Mouse (Mus musculus): Measurements from ENCODE around the gene Kcnt1. TPM values are rescaled to one million over a fixed set of nuclear protein-coding genes. Genes with fewer than 3 reads are reported as not detected.

Gene Kcnt1
- polyA plus RNA-seq, 1 experiment from 2014 or later = 0.31 TPM

GRCm38 (mm10) chr2:25888144-25888543 is 24.6 kb downstream of the Kcnt1 start:
- no peak for ATAC-seq
- WGBS = 57% methylated on average over 5 of the region's 5 CpGs
- Histone ChIP-seq H3K9ac (ENCODE audit: low read depth, low read length) (no peak overlapping the region), H3K27me3 (replicated peaks; ENCODE audit: control insufficient read depth, insufficient read depth, low read length) (no peaks in the 10 kb centered on the region), H3K4me1 (ENCODE audit: control insufficient read depth, insufficient read depth, low read length) (no peaks in the 10 kb centered on the region), H3K36me3 (ENCODE audit: control insufficient read depth, insufficient read depth, low read length) (no peaks in the 10 kb centered on the region), H3K4me2 (ENCODE audit: low read depth, low read length) (no peak overlapping the region), H3K9me3 (ENCODE audit: control insufficient read depth, low read length) (no peaks in the 10 kb centered on the region), H3K27ac (ENCODE audit: low read length) (no peak overlapping the region), H3K4me3 (ENCODE audit: low read length) (no peak overlapping the region)

GRCm38 (mm10) chr2:25892440-25892839 is 28.9 kb downstream of the Kcnt1 start:
- no peak for ATAC-seq
- 77% methylated on average over 7 of the region's 7 CpGs for WGBS

GRCm38 (mm10) chr2:25898970-25899369 is 35.4 kb downstream of the Kcnt1 start:
- Histone ChIP-seq H3K4me3 (ENCODE audit: low read length) (no peak overlapping the region), H3K27me3 (replicated peaks; ENCODE audit: control insufficient read depth, insufficient read depth, low read length) (no peaks in the 10 kb centered on the region), H3K4me1 (ENCODE audit: control insufficient read depth, insufficient read depth, low read length) (no peaks in the 10 kb centered on the region), H3K9me3 (ENCODE audit: control insufficient read depth, low read length) (no peaks in the 10 kb centered on the region), H3K9ac (ENCODE audit: low read depth, low read length) (no peak overlapping the region), H3K4me2 (ENCODE audit: low read depth, low read length) (no peak overlapping the region), H3K36me3 (ENCODE audit: control insufficient read depth, insufficient read depth, low read length) (no peaks in the 10 kb centered on the region), H3K27ac (ENCODE audit: low read length) (no peak overlapping the region)
- no peak for ATAC-seq
- 79% methylated on average over 9 of the region's 9 CpGs for WGBS

More at GRCm38 (mm10) chr2:25892440-25892839, 28.9 kb downstream of the Kcnt1 start:
- Histone ChIP-seq H3K27ac (ENCODE audit: low read length) (no peak overlapping the region), H3K36me3 (ENCODE audit: control insufficient read depth, insufficient read depth, low read length) (no peaks in the 10 kb centered on the region), H3K9me3 (ENCODE audit: control insufficient read depth, low read length) (no peaks in the 10 kb centered on the region), H3K9ac (ENCODE audit: low read depth, low read length) (no peak overlapping the region), H3K4me3 (ENCODE audit: low read length) (no peak overlapping the region), H3K4me2 (ENCODE audit: low read depth, low read length) (no peak overlapping the region), H3K27me3 (replicated peaks; ENCODE audit: control insufficient read depth, insufficient read depth, low read length) (no peaks in the 10 kb centered on the region), H3K4me1 (ENCODE audit: control insufficient read depth, insufficient read depth, low read length) (no peaks in the 10 kb centered on the region)

GRCm38 (mm10) chr2:25909872-25910271 is 46.3 kb downstream of the Kcnt1 start:
- Histone ChIP-seq H3K27me3 (replicated peaks; ENCODE audit: control insufficient read depth, insufficient read depth, low read length) (no peaks in the 10 kb centered on the region), H3K27ac (ENCODE audit: low read length) (no peak overlapping the region), H3K9ac (ENCODE audit: low read depth, low read length) (no peak overlapping the region), H3K36me3 (ENCODE audit: control insufficient read depth, insufficient read depth, low read length) (no peaks in the 10 kb centered on the region), H3K9me3 (ENCODE audit: control insufficient read depth, low read length) (no peaks in the 10 kb centered on the region), H3K4me3 (ENCODE audit: low read length) (no peak overlapping the region), H3K4me1 (ENCODE audit: control insufficient read depth, insufficient read depth, low read length) (no peaks in the 10 kb centered on the region), H3K4me2 (ENCODE audit: low read depth, low read length) (no peak overlapping the region)
- WGBS = 77% methylated on average over 12 of the region's 12 CpGs
- ATAC-seq = no peak

- 47% methylated on average over 2 of the region's 2 CpGs for whole genome bisulfite sequencing
- Histone ChIP-seq H3K27me3 (replicated peaks; ENCODE audit: control insufficient read depth, insufficient read depth, low read length) (no peaks in the 10 kb centered on the region), H3K4me1 (ENCODE audit: control insufficient read depth, insufficient read depth, low read length) (no peaks in the 10 kb centered on the region), H3K9ac (ENCODE audit: low read depth, low read length) (no peak overlapping the region), H3K36me3 (ENCODE audit: control insufficient read depth, insufficient read depth, low read length) (no peaks in the 10 kb centered on the region), H3K4me3 (ENCODE audit: low read length) (no peak overlapping the region), H3K9me3 (ENCODE audit: control insufficient read depth, low read length) (no peaks in the 10 kb centered on the region), H3K4me2 (ENCODE audit: low read depth, low read length) (no peak overlapping the region), H3K27ac (ENCODE audit: low read length) (no peak overlapping the region)
- ATAC-seq = no peak
Measured at GRCm38 (mm10) chr2:25913247-25913646, 49.7 kb downstream of the Kcnt1 start.

- no peak overlapping the region for H3K9ac ChIP-seq (ENCODE audit: low read depth, low read length)
- no peak overlapping the region for H3K27ac ChIP-seq (ENCODE audit: low read length)
- H3K9me3 ChIP-seq (ENCODE audit: control insufficient read depth, low read length) = no peaks in the 10 kb centered on the region
- H3K4me2 ChIP-seq (ENCODE audit: low read depth, low read length) = no peak overlapping the region
- 75% methylated on average over 4 of the region's 4 CpGs for WGBS
- no peaks in the 10 kb centered on the region for H3K36me3 ChIP-seq (ENCODE audit: control insufficient read depth, insufficient read depth, low read length)
- ATAC-seq = no peak
- no peaks in the 10 kb centered on the region for H3K4me1 ChIP-seq (ENCODE audit: control insufficient read depth, insufficient read depth, low read length)
- no peaks in the 10 kb centered on the region for H3K27me3 ChIP-seq (replicated peaks; ENCODE audit: control insufficient read depth, insufficient read depth, low read length)
- H3K4me3 ChIP-seq (ENCODE audit: low read length) = no peak overlapping the region
Measured at GRCm38 (mm10) chr2:25914201-25914600, 50.7 kb downstream of the Kcnt1 start.

GRCm38 (mm10) chr2:25914821-25915220 is 51.3 kb downstream of the Kcnt1 start:
- no peak overlapping the region for H3K27ac ChIP-seq (ENCODE audit: low read length)
- no peaks in the 10 kb centered on the region for H3K9me3 ChIP-seq (ENCODE audit: control insufficient read depth, low read length)
- no peaks in the 10 kb centered on the region for H3K27me3 ChIP-seq (replicated peaks; ENCODE audit: control insufficient read depth, insufficient read depth, low read length)
- no peak overlapping the region for H3K4me2 ChIP-seq (ENCODE audit: low read depth, low read length)
- H3K9ac ChIP-seq (ENCODE audit: low read depth, low read length) = no peak overlapping the region
- H3K4me1 ChIP-seq (ENCODE audit: control insufficient read depth, insufficient read depth, low read length) = 0 out of 2 replicates have a peak, but pooled peaks cover 2% of the 10 kb centered on the region
- no peak overlapping the region for H3K4me3 ChIP-seq (ENCODE audit: low read length)
- H3K36me3 ChIP-seq (ENCODE audit: control insufficient read depth, insufficient read depth, low read length) = no peaks in the 10 kb centered on the region
- no peak for ATAC-seq
- WGBS = 85% methylated on average over 5 of the region's 5 CpGs

GRCm38 (mm10) chr2:25918408-25918807 is 54.9 kb downstream of the Kcnt1 start:
- Histone ChIP-seq H3K4me1 (ENCODE audit: control insufficient read depth, insufficient read depth, low read length) (peaks cover 11% of the 10 kb centered on the region), H3K4me2 (ENCODE audit: low read depth, low read length) (no peak overlapping the region), H3K27ac (ENCODE audit: low read length) (no peak overlapping the region), H3K27me3 (replicated peaks; ENCODE audit: control insufficient read depth, insufficient read depth, low read length) (no peaks in the 10 kb centered on the region), H3K4me3 (ENCODE audit: low read length) (no peak overlapping the region), H3K9ac (ENCODE audit: low read depth, low read length) (no peak overlapping the region), H3K36me3 (ENCODE audit: control insufficient read depth, insufficient read depth, low read length) (no peaks in the 10 kb centered on the region), H3K9me3 (ENCODE audit: control insufficient read depth, low read length) (no peaks in the 10 kb centered on the region)
- no peak for ATAC-seq
- 81% methylated on average over 2 of the region's 2 CpGs for WGBS

- Histone ChIP-seq H3K27me3 (replicated peaks; ENCODE audit: control insufficient read depth, insufficient read depth, low read length) (no peaks in the 10 kb centered on the region), H3K4me2 (ENCODE audit: low read depth, low read length) (no peak overlapping the region), H3K4me1 (ENCODE audit: control insufficient read depth, insufficient read depth, low read length) (peaks cover 11% of the 10 kb centered on the region), H3K9me3 (ENCODE audit: control insufficient read depth, low read length) (no peaks in the 10 kb centered on the region), H3K36me3 (ENCODE audit: control insufficient read depth, insufficient read depth, low read length) (no peaks in the 10 kb centered on the region), H3K9ac (ENCODE audit: low read depth, low read length) (no peak overlapping the region), H3K4me3 (ENCODE audit: low read length) (no peak overlapping the region), H3K27ac (ENCODE audit: low read length) (no peak overlapping the region)
- peak; percentile 63 for ATAC-seq
- 49% methylated on average over 3 of the region's 3 CpGs for WGBS
Measured at GRCm38 (mm10) chr2:25919972-25920371, 56.4 kb downstream of the Kcnt1 start.

GRCm38 (mm10) chr2:25923799-25924198 is 60.3 kb downstream of the Kcnt1 start:
- Histone ChIP-seq H3K4me1 (ENCODE audit: control insufficient read depth, insufficient read depth, low read length) (peaks cover 11% of the 10 kb centered on the region), H3K27ac (ENCODE audit: low read length) (no peak overlapping the region), H3K9ac (ENCODE audit: low read depth, low read length) (no peak overlapping the region), H3K4me3 (ENCODE audit: low read length) (no peak overlapping the region), H3K4me2 (ENCODE audit: low read depth, low read length) (no peak overlapping the region), H3K36me3 (ENCODE audit: control insufficient read depth, insufficient read depth, low read length) (no peaks in the 10 kb centered on the region), H3K9me3 (ENCODE audit: control insufficient read depth, low read length) (no peaks in the 10 kb centered on the region), H3K27me3 (replicated peaks; ENCODE audit: control insufficient read depth, insufficient read depth, low read length) (no peaks in the 10 kb centered on the region)
- 70% methylated on average over 2 of the region's 2 CpGs for WGBS
- ATAC-seq = peak; percentile 73
